Mouse (Mus musculus): Measurements from ENCODE around the gene Emc6. TPM values are rescaled to one million over a fixed set of nuclear protein-coding genes. Genes with fewer than 3 reads are reported as not detected.

Emc6 gene
- polyA plus RNA-seq (2014; fragmentation: Nextera tagmentation; extraction: Ambion mirVana): 132 and 134 TPM in 2 replicates

DNA sequence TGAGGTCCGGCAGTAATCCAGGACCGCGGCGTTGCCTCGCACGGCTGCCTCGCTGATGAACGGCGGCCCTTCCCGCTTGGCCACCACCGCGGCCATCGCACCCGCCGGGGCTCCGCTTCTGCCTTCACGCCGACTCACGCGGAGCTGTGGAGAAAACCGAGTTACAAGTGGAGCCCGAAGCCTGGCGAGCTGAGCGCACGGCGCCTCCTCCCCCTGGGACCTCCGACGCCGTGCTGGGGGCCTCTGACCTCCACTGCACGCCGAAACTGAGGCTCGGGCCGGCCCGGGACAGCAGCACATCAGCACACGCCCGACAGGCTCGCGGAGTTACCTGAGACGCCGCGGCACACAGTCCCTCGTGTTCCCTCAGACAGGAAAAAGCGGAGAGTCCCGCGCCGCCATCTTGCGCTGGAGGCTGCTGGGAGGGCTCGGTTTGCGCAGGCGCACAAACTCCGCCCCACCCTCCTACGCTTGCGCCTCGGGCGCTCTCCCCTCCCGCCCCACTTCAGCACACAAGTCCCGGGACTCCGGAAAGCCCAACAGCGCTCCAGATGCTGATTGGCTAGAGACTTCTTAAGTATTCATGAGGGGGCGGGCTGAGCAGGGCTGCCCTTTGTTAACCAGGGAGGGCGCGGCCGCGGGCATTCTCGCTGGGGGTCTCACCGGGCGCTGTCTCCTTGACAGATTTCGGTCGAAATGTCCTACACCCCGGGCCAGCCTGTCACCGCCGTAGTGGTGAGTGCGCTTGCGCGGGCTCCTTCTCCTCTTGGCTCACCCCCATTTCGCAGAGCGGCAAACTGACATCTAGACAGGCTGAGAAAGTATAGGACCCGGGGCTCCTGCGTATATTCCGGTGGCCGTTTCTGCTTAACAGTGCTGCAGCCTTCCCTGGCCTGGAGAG lies at the start of gene Emc6, which contains the start of gene Tax1bp3:
Gene Emc6 (minus strand): TSS at position 430 of the 901 bp plus-strand sequence.
Gene Tax1bp3 (plus strand): TSS at position 476 of the 901 bp plus-strand sequence.
- under 1% methylated on average over 81 of the region's 81 CpGs for WGBS
- H3K27me3 ChIP-seq (ENCODE audit: control insufficient read depth, insufficient read depth, low read length): no peaks in the 10 kb centered on the region
- peak within 1 kb of the TSS; percentile 85 for H3K27ac ChIP-seq (ENCODE audit: low read depth, low read length)
- no peaks in the 10 kb centered on the region for H3K9me3 ChIP-seq (ENCODE audit: control insufficient read depth, low read length)
- DNase-seq (ENCODE audit: low spot score): peak; percentile 98
- peaks cover 2% of the 10 kb centered on the region for H3K4me1 ChIP-seq (replicated peaks; ENCODE audit: control insufficient read depth, insufficient read depth, low read length)
- H3K4me2 ChIP-seq (replicated peaks; ENCODE audit: low read depth, low read length): peak within 1 kb of the TSS; percentile 68
- peak within 1 kb of the TSS; percentile 78 for H3K4me3 ChIP-seq (ENCODE audit: low read depth, low read length)
- H3K9ac ChIP-seq (ENCODE audit: low read depth, low read length): peak within 1 kb of the TSS; percentile 87
- no peaks in the 10 kb centered on the region for H3K36me3 ChIP-seq (ENCODE audit: control insufficient read depth, insufficient read depth, low read length)
- peak; percentile 99 for ATAC-seq (ENCODE audit: low FRiP score)

DNA sequence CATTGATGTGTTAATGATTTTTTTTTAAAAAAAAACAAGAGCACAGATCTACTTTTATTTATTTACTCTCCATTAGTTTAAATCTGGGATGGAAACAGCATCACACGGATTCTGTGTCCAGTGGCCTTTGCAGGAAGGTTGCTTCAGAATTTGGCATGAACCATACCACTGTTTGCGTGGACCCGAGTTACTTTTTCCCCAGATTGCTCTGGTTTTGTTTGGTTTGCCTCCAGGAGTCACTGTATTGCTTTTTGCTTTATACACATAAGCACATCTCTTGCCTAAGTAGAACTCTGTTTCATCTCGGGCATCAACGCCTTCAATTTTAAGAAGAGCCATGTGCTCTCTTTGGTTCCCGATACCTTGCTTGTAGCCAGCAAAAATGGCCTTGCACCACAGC lies 49.0 kb upstream of the Emc6 start:
- H3K4me3 ChIP-seq (ENCODE audit: low read depth, low read length): no peak overlapping the region
- H3K27me3 ChIP-seq (ENCODE audit: control insufficient read depth, insufficient read depth, low read length): no peaks in the 10 kb centered on the region
- ATAC-seq (ENCODE audit: low FRiP score) (no peak), DNase-seq (ENCODE audit: low spot score) (no peak)
- no peaks in the 10 kb centered on the region for H3K9me3 ChIP-seq (ENCODE audit: control insufficient read depth, low read length)
- no peaks in the 10 kb centered on the region for H3K36me3 ChIP-seq (ENCODE audit: control insufficient read depth, insufficient read depth, low read length)
- WGBS: 83% methylated on average over 6 of the region's 6 CpGs
- H3K27ac ChIP-seq (ENCODE audit: low read depth, low read length): no peak overlapping the region
- H3K9ac ChIP-seq (ENCODE audit: low read depth, low read length): no peak overlapping the region
- no peak overlapping the region for H3K4me2 ChIP-seq (replicated peaks; ENCODE audit: low read depth, low read length)
- H3K4me1 ChIP-seq (replicated peaks; ENCODE audit: control insufficient read depth, insufficient read depth, low read length): no peaks in the 10 kb centered on the region

DNA sequence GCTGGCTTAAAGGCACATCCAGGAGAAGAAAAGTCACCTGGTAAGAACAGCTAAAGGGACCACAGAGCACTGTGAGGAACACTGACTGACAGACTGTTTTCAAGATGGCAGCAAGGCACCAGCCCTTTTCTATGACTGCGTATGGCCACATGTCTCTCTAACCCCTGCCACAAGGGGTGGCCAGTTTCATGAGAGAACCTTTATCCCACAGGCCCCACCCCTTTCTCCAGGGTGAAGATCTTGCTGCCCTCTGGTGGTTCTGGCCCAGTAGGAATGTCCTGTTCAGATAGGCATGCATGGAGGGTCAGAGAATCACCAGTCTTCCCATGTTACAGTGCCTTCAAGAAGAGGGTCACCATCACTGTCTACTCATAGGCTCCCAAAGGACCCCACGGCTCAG lies 47.1 kb upstream of the Emc6 start:
- Histone ChIP-seq H3K9me3 (ENCODE audit: control insufficient read depth, low read length) (no peaks in the 10 kb centered on the region), H3K9ac (ENCODE audit: low read depth, low read length) (no peak overlapping the region), H3K4me1 (replicated peaks; ENCODE audit: control insufficient read depth, insufficient read depth, low read length) (no peaks in the 10 kb centered on the region), H3K27me3 (ENCODE audit: control insufficient read depth, insufficient read depth, low read length) (no peaks in the 10 kb centered on the region), H3K4me2 (replicated peaks; ENCODE audit: low read depth, low read length) (no peak overlapping the region), H3K4me3 (ENCODE audit: low read depth, low read length) (no peak overlapping the region), H3K27ac (ENCODE audit: low read depth, low read length) (no peak overlapping the region), H3K36me3 (ENCODE audit: control insufficient read depth, insufficient read depth, low read length) (no peaks in the 10 kb centered on the region)
- ATAC-seq (ENCODE audit: low FRiP score): no peak
- WGBS: 75% methylated on average over 2 of the region's 2 CpGs
- DNase-seq (ENCODE audit: low spot score): no peak

DNA sequence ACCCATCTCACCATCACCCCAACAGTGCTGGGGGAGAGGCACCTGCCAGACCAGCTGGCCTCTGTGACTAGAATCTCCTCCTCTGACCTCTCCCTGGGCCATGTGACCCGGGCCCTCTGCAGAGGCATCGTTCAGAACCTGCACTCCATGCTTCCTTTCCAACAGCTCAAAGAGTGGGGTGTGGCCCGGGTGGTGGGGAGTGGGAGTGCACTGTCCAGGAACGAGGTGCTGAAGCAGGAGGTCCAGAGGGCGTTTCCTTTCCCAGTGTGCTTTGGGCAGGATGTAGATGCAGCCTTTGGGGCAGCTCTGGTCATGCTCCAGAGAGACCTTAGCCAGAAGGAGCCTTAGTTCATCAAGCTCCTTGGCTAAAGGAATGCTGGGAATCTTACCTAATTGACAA lies 46.0 kb upstream of the Emc6 start:
- 49% methylated on average over 5 of the region's 5 CpGs for WGBS
- DNase-seq (ENCODE audit: low spot score) (no peak), ATAC-seq (ENCODE audit: low FRiP score) (no peak)
- Histone ChIP-seq H3K27ac (ENCODE audit: low read depth, low read length) (no peak overlapping the region), H3K4me1 (replicated peaks; ENCODE audit: control insufficient read depth, insufficient read depth, low read length) (no peaks in the 10 kb centered on the region), H3K4me3 (ENCODE audit: low read depth, low read length) (no peak overlapping the region), H3K27me3 (ENCODE audit: control insufficient read depth, insufficient read depth, low read length) (no peaks in the 10 kb centered on the region), H3K36me3 (ENCODE audit: control insufficient read depth, insufficient read depth, low read length) (no peaks in the 10 kb centered on the region), H3K9ac (ENCODE audit: low read depth, low read length) (no peak overlapping the region), H3K4me2 (replicated peaks; ENCODE audit: low read depth, low read length) (no peak overlapping the region), H3K9me3 (ENCODE audit: control insufficient read depth, low read length) (no peaks in the 10 kb centered on the region)

DNA sequence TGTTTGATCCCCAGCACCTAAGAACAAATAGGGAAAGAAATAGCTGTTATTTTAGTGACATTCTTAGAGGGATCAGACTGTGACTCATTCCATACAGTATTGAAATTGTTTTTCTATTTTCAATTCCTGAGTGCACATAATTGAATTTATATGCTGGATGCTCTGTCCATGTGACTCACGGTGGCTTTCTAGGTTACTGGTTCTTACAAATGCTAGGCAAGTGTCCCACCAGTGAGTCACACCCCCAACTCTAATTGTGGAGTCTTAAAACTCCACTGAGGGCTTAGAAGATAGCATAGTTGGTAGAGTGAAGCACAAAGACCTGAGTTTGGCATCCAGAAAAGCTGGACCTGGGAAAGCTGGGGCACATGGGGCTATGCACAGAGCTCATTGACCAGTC lies 43.8 kb upstream of the Emc6 start:
- no peak overlapping the region for H3K27ac ChIP-seq (ENCODE audit: low read depth, low read length)
- H3K4me1 ChIP-seq (replicated peaks; ENCODE audit: control insufficient read depth, insufficient read depth, low read length): no peaks in the 10 kb centered on the region
- 83% methylated on average over 1 of the region's 1 CpGs for WGBS
- no peak overlapping the region for H3K4me3 ChIP-seq (ENCODE audit: low read depth, low read length)
- no peak overlapping the region for H3K4me2 ChIP-seq (replicated peaks; ENCODE audit: low read depth, low read length)
- H3K9ac ChIP-seq (ENCODE audit: low read depth, low read length): no peak overlapping the region
- H3K9me3 ChIP-seq (ENCODE audit: control insufficient read depth, low read length): no peaks in the 10 kb centered on the region
- no peak for DNase-seq (ENCODE audit: low spot score)
- H3K36me3 ChIP-seq (ENCODE audit: control insufficient read depth, insufficient read depth, low read length): no peaks in the 10 kb centered on the region
- ATAC-seq (ENCODE audit: low FRiP score): no peak
- no peaks in the 10 kb centered on the region for H3K27me3 ChIP-seq (ENCODE audit: control insufficient read depth, insufficient read depth, low read length)

DNA sequence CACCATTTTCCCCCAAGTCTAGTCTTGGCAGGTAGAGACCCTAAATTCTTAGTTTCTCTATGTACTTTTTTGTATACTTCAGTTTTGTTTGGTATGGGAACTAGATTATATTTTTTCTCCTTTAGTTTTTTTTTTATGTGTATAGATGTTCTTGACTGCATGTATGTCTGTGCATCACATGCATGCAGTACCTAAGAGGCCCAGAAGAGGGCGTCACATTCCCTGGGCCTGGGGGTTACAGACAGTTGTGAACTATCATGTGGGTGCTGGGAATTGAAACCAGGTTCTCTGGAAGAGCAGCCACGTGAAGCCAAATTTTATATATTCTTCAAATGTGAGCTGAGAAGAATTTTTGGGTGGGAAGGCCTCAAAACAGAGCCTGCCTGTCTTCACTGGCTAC lies 42.8 kb upstream of the Emc6 start:
- Histone ChIP-seq H3K4me1 (replicated peaks; ENCODE audit: control insufficient read depth, insufficient read depth, low read length) (no peaks in the 10 kb centered on the region), H3K9ac (ENCODE audit: low read depth, low read length) (no peak overlapping the region), H3K9me3 (ENCODE audit: control insufficient read depth, low read length) (no peaks in the 10 kb centered on the region), H3K4me3 (ENCODE audit: low read depth, low read length) (no peak overlapping the region), H3K27me3 (ENCODE audit: control insufficient read depth, insufficient read depth, low read length) (no peaks in the 10 kb centered on the region), H3K27ac (ENCODE audit: low read depth, low read length) (no peak overlapping the region), H3K36me3 (ENCODE audit: control insufficient read depth, insufficient read depth, low read length) (no peaks in the 10 kb centered on the region), H3K4me2 (replicated peaks; ENCODE audit: low read depth, low read length) (no peak overlapping the region)
- no peak for ATAC-seq (ENCODE audit: low FRiP score)
- no peak for DNase-seq (ENCODE audit: low spot score)
- WGBS: 71% methylated on average over 2 of the region's 2 CpGs

DNA sequence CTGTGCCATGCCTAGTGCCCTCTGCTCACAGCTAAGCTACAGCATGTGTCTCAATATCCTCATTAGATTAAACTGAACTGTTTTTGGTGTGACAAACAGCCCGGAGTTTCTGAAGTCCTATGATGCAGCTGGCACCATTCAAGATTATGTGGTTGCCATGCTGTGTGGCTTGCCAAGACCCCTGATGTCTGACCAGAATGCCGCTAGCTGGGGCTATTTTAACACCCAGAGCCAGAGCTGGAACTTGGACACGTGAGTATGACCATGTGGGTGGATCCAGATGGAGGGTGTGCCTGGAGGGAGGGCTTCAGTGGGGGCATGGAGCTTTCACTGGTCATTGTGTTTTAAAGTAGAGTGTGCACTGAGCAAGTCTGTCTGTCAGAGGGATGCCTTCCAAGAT lies 37.1 kb upstream of the Emc6 start:
- DNase-seq (ENCODE audit: low spot score) (no peak), ATAC-seq (ENCODE audit: low FRiP score) (no peak)
- Histone ChIP-seq H3K9ac (ENCODE audit: low read depth, low read length) (no peak overlapping the region), H3K36me3 (ENCODE audit: control insufficient read depth, insufficient read depth, low read length) (no peaks in the 10 kb centered on the region), H3K9me3 (ENCODE audit: control insufficient read depth, low read length) (no peaks in the 10 kb centered on the region), H3K27ac (ENCODE audit: low read depth, low read length) (no peak overlapping the region), H3K4me1 (replicated peaks; ENCODE audit: control insufficient read depth, insufficient read depth, low read length) (no peaks in the 10 kb centered on the region), H3K4me2 (replicated peaks; ENCODE audit: low read depth, low read length) (no peak overlapping the region), H3K27me3 (ENCODE audit: control insufficient read depth, insufficient read depth, low read length) (no peaks in the 10 kb centered on the region), H3K4me3 (ENCODE audit: low read depth, low read length) (no peak overlapping the region)
- 73% methylated on average over 3 of the region's 3 CpGs for WGBS

DNA sequence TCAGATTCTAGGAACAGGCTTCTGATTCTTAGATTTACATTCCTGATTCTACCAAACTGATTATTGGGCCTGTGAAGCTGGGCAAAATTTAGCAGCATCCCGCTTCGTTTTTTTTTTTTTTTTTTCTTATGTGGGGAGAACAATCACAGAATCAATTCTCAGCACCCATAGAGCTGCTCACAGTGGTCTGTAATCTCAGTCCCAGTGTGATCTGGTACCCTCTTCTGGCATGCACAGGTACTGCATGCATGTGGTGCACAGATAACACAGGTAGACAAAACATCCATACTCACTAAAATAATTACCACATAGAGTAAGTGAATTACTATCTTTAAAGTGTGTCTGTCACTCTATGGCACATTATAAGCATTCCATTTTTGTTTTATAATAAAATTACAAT lies 30.8 kb upstream of the Emc6 start:
- DNase-seq (ENCODE audit: low spot score) (no peak), ATAC-seq (ENCODE audit: low FRiP score) (no peak)
- Histone ChIP-seq H3K27me3 (ENCODE audit: control insufficient read depth, insufficient read depth, low read length) (no peaks in the 10 kb centered on the region), H3K4me1 (replicated peaks; ENCODE audit: control insufficient read depth, insufficient read depth, low read length) (no peaks in the 10 kb centered on the region), H3K9ac (ENCODE audit: low read depth, low read length) (no peak overlapping the region), H3K4me2 (replicated peaks; ENCODE audit: low read depth, low read length) (no peak overlapping the region), H3K27ac (ENCODE audit: low read depth, low read length) (no peak overlapping the region), H3K36me3 (ENCODE audit: control insufficient read depth, insufficient read depth, low read length) (no peaks in the 10 kb centered on the region), H3K4me3 (ENCODE audit: low read depth, low read length) (no peak overlapping the region), H3K9me3 (ENCODE audit: control insufficient read depth, low read length) (no peaks in the 10 kb centered on the region)
- 69% methylated on average over 2 of the region's 2 CpGs for WGBS

DNA sequence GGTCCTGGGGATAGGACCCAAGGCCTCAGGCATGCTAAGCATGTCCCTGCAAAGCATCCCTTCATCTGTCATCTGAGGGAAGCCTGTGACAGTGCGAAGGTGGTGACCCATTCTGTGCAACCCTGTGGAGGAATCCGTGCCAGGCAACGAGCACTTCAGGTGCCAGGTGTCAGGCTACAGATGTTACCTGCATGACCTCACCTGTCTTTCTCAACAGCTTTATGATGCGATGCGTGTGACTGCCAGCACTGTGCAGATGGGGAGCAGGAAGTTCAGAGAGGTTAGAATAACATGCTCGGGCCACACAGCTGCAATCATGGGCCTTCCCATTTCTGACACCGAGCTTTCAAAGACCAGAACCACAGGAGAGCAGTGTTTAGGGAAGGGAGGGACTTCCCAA lies 28.4 kb upstream of the Emc6 start:
- no peak overlapping the region for H3K27ac ChIP-seq (ENCODE audit: low read depth, low read length)
- ATAC-seq (ENCODE audit: low FRiP score): no peak

More for the DNA sequence above, 28.4 kb upstream of the Emc6 start:
- H3K4me3 ChIP-seq (ENCODE audit: low read depth, low read length): no peak overlapping the region
- H3K9ac ChIP-seq (ENCODE audit: low read depth, low read length): no peak overlapping the region
- no peaks in the 10 kb centered on the region for H3K9me3 ChIP-seq (ENCODE audit: control insufficient read depth, low read length)
- no peaks in the 10 kb centered on the region for H3K4me1 ChIP-seq (replicated peaks; ENCODE audit: control insufficient read depth, insufficient read depth, low read length)
- no peaks in the 10 kb centered on the region for H3K27me3 ChIP-seq (ENCODE audit: control insufficient read depth, insufficient read depth, low read length)
- DNase-seq (ENCODE audit: low spot score): no peak
- H3K4me2 ChIP-seq (replicated peaks; ENCODE audit: low read depth, low read length): no peak overlapping the region
- 71% methylated on average over 7 of the region's 7 CpGs for WGBS
- H3K36me3 ChIP-seq (ENCODE audit: control insufficient read depth, insufficient read depth, low read length): no peaks in the 10 kb centered on the region

All from hindbrain, embryonic 11.5 days (tissue).